Mouse (Mus musculus) lung, embryonic 14.5 days (tissue): ENCODE measurements at regions not wholly inside any gene's neighbourhood (a gene's known extent, or its start where the extent isn't known, plus 50 kb on each side); places are given as distances from the start of the nearest gene placed in this dataset.

Experiments used
- ATAC-seq: fragments of 200-750 bp; cut with Nextera tagmentation; 2 replicates; pipeline ENCODE4 v1.8.0; 2017; ENCODE audit warnings: mild to moderate bottlenecking, moderate TSS enrichment, moderate library complexity; ENCODE audit not compliant: insufficient read depth
- DNase-seq: peaks from one replicate; pipeline ENCODE4 v3.0.0-alpha.2; 2015
- H3K27ac ChIP-seq: fragments of 300-500 bp; sonication (generic); 2 replicates; pipeline ENCODE4 v1.5.1; 2014; ENCODE audit warnings: low read depth, mild to moderate bottlenecking, moderate library complexity
- H3K27me3 ChIP-seq: fragments of 300-500 bp; sonication (generic); 2 replicates; pipeline ENCODE4 v1.6.1; 2014; ENCODE audit warnings: low read length, control low read depth; ENCODE audit not compliant: insufficient read depth
- H3K36me3 ChIP-seq: fragments of 300-500 bp; sonication (generic); 2 replicates; pipeline ENCODE4 v1.6.1; 2014; ENCODE audit warnings: control low read depth; ENCODE audit not compliant: insufficient read depth
- H3K4me1 ChIP-seq: fragments of 300-500 bp; sonication (generic); 2 replicates; pipeline ENCODE4 v1.6.1; 2014; ENCODE audit warnings: antibody characterized with exemption, control low read depth; ENCODE audit not compliant: insufficient read depth
- H3K4me2 ChIP-seq: fragments of 300-500 bp; sonication (generic); 2 replicates; pipeline ENCODE4 v1.6.1; 2014; ENCODE audit warnings: mild to moderate bottlenecking
- H3K4me3 ChIP-seq: fragments of 300-500 bp; sonication (generic); 2 replicates; pipeline ENCODE4 v1.5.1; 2014; ENCODE audit warnings: low read depth, low read length
- H3K9ac ChIP-seq: fragments of 300-500 bp; sonication (generic); 2 replicates; pipeline ENCODE4 v1.6.1; 2014
- H3K9me3 ChIP-seq: fragments of 300-500 bp; sonication (generic); 2 replicates; pipeline ENCODE4 v1.6.1; 2016; ENCODE audit warnings: low read depth, low read length, control low read depth
- CTCF ChIP-seq: IDR thresholded peaks from 2 replicates; pipeline ENCODE4 v1.5.1; 2016; ENCODE audit warnings: antibody characterized with exemption, low read depth
- WGBS: fragments of 180-500 bp; shearing (Covaris S2); extraction: QIAGEN DNeasy Blood & Tissue Kit; methylation state at CpG from one replicate; pipeline ENCODE4 v1.1.7; 2014; 5-methylcytosine and 5-hydroxymethylcytosine counted together

- ATAC-seq (no peak), DNase-seq (no peak)
- Histone ChIP-seq H3K4me2 (no peak overlapping the region), H3K27me3 (no peaks in the 10 kb centered on the region), H3K4me1 (no peaks in the 10 kb centered on the region), H3K27ac (no peak overlapping the region), H3K9ac (no peak overlapping the region), H3K9me3 (no peaks in the 10 kb centered on the region), H3K36me3 (no peaks in the 10 kb centered on the region), H3K4me3 (no peak overlapping the region)
- WGBS, result 79% methylated on average over 7 of the region's 7 CpGs
- TF ChIP-seq CTCF, result no peak
These were observed 105.1 kb downstream of the Gadd45g start for GRCm38 (mm10) chr13:51951506-51952038.

GRCm38 (mm10) chr13:51953084-51953483 is 106.6 kb downstream of the Gadd45g start:
- H3K36me3 ChIP-seq, result no peaks in the 10 kb centered on the region
- no peak for TF ChIP-seq CTCF
- no peak overlapping the region for H3K4me2 ChIP-seq
- no peaks in the 10 kb centered on the region for H3K27me3 ChIP-seq
- no peak overlapping the region for H3K9ac ChIP-seq
- DNase-seq, result no peak
- H3K4me3 ChIP-seq, result no peak overlapping the region
- WGBS, result 54% methylated on average over 4 of the region's 4 CpGs
- H3K4me1 ChIP-seq, result no peaks in the 10 kb centered on the region
- ATAC-seq, result no peak
- H3K9me3 ChIP-seq, result no peaks in the 10 kb centered on the region
- no peak overlapping the region for H3K27ac ChIP-seq

- Histone ChIP-seq H3K4me2 (no peak overlapping the region), H3K27me3 (no peaks in the 10 kb centered on the region), H3K36me3 (no peaks in the 10 kb centered on the region), H3K9me3 (no peaks in the 10 kb centered on the region), H3K4me1 (no peaks in the 10 kb centered on the region), H3K27ac (no peak overlapping the region), H3K4me3 (no peak overlapping the region), H3K9ac (no peak overlapping the region)
- DNase-seq (no peak), ATAC-seq (no peak)
- WGBS, result 65% methylated on average over 8 of the region's 8 CpGs
- no peak for TF ChIP-seq CTCF
These were observed 107.1 kb downstream of the Gadd45g start for GRCm38 (mm10) chr13:51953569-51953968.

- no peak for TF ChIP-seq CTCF
- no peak overlapping the region for H3K27ac ChIP-seq
- H3K4me3 ChIP-seq, result no peak overlapping the region
- peaks cover 4% of the 10 kb centered on the region; the same call in 1 of the 2 replicates for H3K4me1 ChIP-seq
- no peak overlapping the region for H3K9ac ChIP-seq
- H3K36me3 ChIP-seq, result no peaks in the 10 kb centered on the region
- H3K4me2 ChIP-seq, result no peak overlapping the region
- 69% methylated on average over 8 of the region's 8 CpGs for WGBS
- H3K9me3 ChIP-seq, result no peaks in the 10 kb centered on the region
- ATAC-seq, result no peak
- no peak for DNase-seq
- H3K27me3 ChIP-seq, result no peaks in the 10 kb centered on the region
These were observed 110.6 kb downstream of the Gadd45g start for GRCm38 (mm10) chr13:51957101-51957500.

GRCm38 (mm10) chr13:51959591-51959990 is 113.1 kb downstream of the Gadd45g start:
- ATAC-seq (no peak), DNase-seq (no peak)
- TF ChIP-seq CTCF, result no peak
- Histone ChIP-seq H3K4me3 (no peak overlapping the region), H3K9me3 (no peaks in the 10 kb centered on the region), H3K4me1 (peaks cover 8% of the 10 kb centered on the region; the same call in 1 of the 2 replicates), H3K27ac (no peak overlapping the region), H3K27me3 (no peaks in the 10 kb centered on the region), H3K4me2 (no peak overlapping the region), H3K36me3 (no peaks in the 10 kb centered on the region), H3K9ac (no peak overlapping the region)
- 61% methylated on average over 8 of the region's 8 CpGs for WGBS

- H3K36me3 ChIP-seq, result no peaks in the 10 kb centered on the region
- no peaks in the 10 kb centered on the region for H3K27me3 ChIP-seq
- H3K4me3 ChIP-seq, result no peak overlapping the region
- TF ChIP-seq CTCF, result no peak
- DNase-seq (no peak), ATAC-seq (no peak)
- no peak overlapping the region for H3K9ac ChIP-seq
- WGBS, result 75% methylated on average over 4 of the region's 4 CpGs
- no peaks in the 10 kb centered on the region for H3K9me3 ChIP-seq
- no peak overlapping the region for H3K4me2 ChIP-seq
- H3K4me1 ChIP-seq, result peaks cover 14% of the 10 kb centered on the region; the same call in 1 of the 2 replicates
- no peak overlapping the region for H3K27ac ChIP-seq
These were observed 113.8 kb downstream of the Gadd45g start for GRCm38 (mm10) chr13:51960262-51960661.

DNA sequence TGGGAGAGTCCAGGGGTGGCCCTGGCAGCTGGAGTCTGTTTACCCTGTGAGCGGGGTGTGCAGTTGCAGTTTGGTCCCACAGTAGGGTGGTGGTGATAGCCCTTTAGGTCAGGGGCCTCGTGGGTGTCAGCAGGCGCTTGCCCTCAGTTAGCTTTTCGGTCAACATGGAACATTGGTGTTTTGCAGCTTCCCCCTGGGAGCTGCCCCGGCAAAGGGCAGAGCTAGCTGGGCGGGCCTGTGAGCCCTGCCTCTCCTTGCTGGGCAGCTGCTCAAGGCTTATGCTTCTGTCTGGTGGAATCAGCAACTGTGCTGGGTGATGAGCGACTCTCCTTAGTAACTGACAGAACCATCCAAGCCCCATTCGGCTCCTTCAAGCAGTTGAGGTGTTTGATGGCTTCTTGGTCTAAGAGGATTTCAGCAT is 115.7 kb downstream of the Gadd45g start:
- DNase-seq, result no peak
- H3K4me3 ChIP-seq, result no peak overlapping the region
- no peak overlapping the region; the same call in 1 of the 2 replicates for H3K27ac ChIP-seq
- no peaks in the 10 kb centered on the region for H3K9me3 ChIP-seq
- H3K36me3 ChIP-seq, result no peaks in the 10 kb centered on the region
- no peak for TF ChIP-seq CTCF
- no peak overlapping the region for H3K9ac ChIP-seq
- no peak for ATAC-seq
- H3K4me1 ChIP-seq, result peaks cover 14% of the 10 kb centered on the region; the same call in 1 of the 2 replicates
- no peaks in the 10 kb centered on the region for H3K27me3 ChIP-seq
- 45% methylated on average over 8 of the region's 8 CpGs for WGBS
- no peak overlapping the region for H3K4me2 ChIP-seq
